Mouse (Mus musculus) intestine, embryonic 15.5 days (tissue): Measurements from ENCODE around the gene Spred1. TPM values are rescaled to one million over a fixed set of nuclear protein-coding genes. Genes with fewer than 3 reads are reported as not detected.

Source experiments
- microRNA counts: library from miRNA; unstranded; fragments of <30 nt; microRNA quantifications from one replicate; lab custom pipeline; 2016
- polyA plus RNA-seq: library from polyadenylated mRNA; unstranded; fragments of >200 nt; fragmentation: Nextera tagmentation; extraction: Ambion mirVana; gene quantifications from 2 replicates; pipeline ENCODE4 v1.2.1, GENCODE M21; 2015

Spred1 gene
- polyA plus RNA-seq, 1 experiment from 2014 or later = 13.0 TPM

MicroRNAs encoded within 50 kb of the gene (microRNA counts, 519-probe panel; counts per million panel counts)
- 2,658 counts per million, percentile 69 among the panel's probes with 10 or more counts for microRNA mmu-miR-674 (lab: Ali Mortazavi, UCI)

Other genes with a start within 250 kb of the Spred1 start
- not detected in 2 replicates for gene Tmco5, start 242.7 kb upstream of the Spred1 start, polyA plus RNA-seq
- 8.2 and 8.5 TPM in 2 replicates for gene Fam98b, start 128.4 kb downstream of the Spred1 start, polyA plus RNA-seq
- gene Rasgrp1, start 221.6 kb downstream of the Spred1 start, polyA plus RNA-seq = 0.72 and 0.75 TPM in 2 replicates